Mouse (Mus musculus) forebrain, embryonic 13.5 days (tissue): Measurements from ENCODE around the gene Cc2d2b. TPM values are rescaled to one million over a fixed set of nuclear protein-coding genes. Genes with fewer than 3 reads are reported as not detected.

Source experiments
- ATAC-seq: fragments of 200-750 bp; cut with Nextera tagmentation; 2 replicates; pipeline ENCODE4 v1.8.0; 2017
- H3K27ac ChIP-seq: fragments of 300-500 bp; sonication (generic); 2 replicates; pipeline ENCODE4 v1.5.1; 2015; ENCODE audit warnings: inconsistent platforms, mild to moderate bottlenecking, moderate library complexity
- H3K27me3 ChIP-seq: fragments of 300-500 bp; sonication (generic); 2 replicates; pipeline ENCODE4 v1.6.1; 2015; ENCODE audit warnings: mild to moderate bottlenecking, inconsistent platforms
- H3K36me3 ChIP-seq: fragments of 300-500 bp; sonication (generic); 2 replicates; pipeline ENCODE4 v1.6.1; 2015; ENCODE audit warnings: mild to moderate bottlenecking, inconsistent platforms; ENCODE audit not compliant: poor library complexity, severe bottlenecking
- H3K4me1 ChIP-seq: fragments of 300-500 bp; sonication (generic); 2 replicates; pipeline ENCODE4 v1.6.1; 2015; ENCODE audit warnings: inconsistent platforms
- H3K4me2 ChIP-seq: fragments of 300-500 bp; sonication (generic); 2 replicates; pipeline ENCODE4 v1.6.1; 2015; ENCODE audit warnings: inconsistent platforms, mild to moderate bottlenecking, moderate library complexity
- H3K4me3 ChIP-seq: fragments of 300-500 bp; sonication (generic); 2 replicates; pipeline ENCODE4 v1.5.1; 2015; ENCODE audit warnings: mild to moderate bottlenecking, inconsistent platforms
- H3K9ac ChIP-seq: fragments of 300-500 bp; sonication (generic); 2 replicates; pipeline ENCODE4 v1.6.1; 2015; ENCODE audit warnings: mild to moderate bottlenecking, inconsistent platforms
- H3K9me3 ChIP-seq: fragments of 300-500 bp; sonication (generic); replicated peaks from 2 replicates; pipeline ENCODE4 v1.6.1; 2016; ENCODE audit warnings: inconsistent platforms
- WGBS: fragments of 180-500 bp; shearing (Covaris S2); methylation state at CpG from one replicate; pipeline ENCODE4 v1.1.7; 2015; 5-methylcytosine and 5-hydroxymethylcytosine counted together
- polyA plus RNA-seq: library from polyadenylated mRNA; unstranded; fragments of >200 nt; fragmentation: Nextera tagmentation; extraction: Ambion mirVana; gene quantifications from 2 replicates; pipeline ENCODE4 v1.2.1, GENCODE M21; 2015

Gene Cc2d2b
- polyA plus RNA-seq, 1 experiment from 2014 or later: 0.19 TPM

DNA sequence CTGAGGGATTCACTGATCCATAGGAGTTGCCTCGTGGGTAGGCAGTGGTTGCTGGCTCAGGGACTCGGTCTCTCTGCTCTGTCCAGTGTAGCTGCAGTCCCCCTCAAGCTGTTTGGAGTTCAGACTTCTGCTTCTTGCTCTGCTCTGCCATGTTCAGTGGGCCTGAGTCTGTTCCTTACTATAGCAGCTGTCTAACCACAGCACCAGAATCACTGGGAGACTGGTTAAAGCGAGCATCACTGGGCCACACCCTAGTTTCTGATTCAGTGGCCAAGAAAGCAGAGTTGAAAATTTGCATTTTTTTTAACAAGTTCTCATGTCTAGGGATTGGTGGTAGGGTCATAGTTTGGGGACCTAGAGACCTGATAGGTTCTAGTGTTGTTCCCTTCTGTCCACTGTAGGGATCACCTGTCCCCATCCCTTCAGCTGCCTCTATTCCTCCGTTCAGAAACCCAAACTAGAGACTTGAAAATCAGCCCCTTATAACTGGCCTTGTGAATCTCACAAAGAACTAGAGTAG lies 72.8 kb downstream of the Cc2d2b start:
- H3K4me1 ChIP-seq: no peaks in the 10 kb centered on the region
- H3K27ac ChIP-seq: no peak overlapping the region
- H3K4me2 ChIP-seq: no peak overlapping the region
- no peak overlapping the region for H3K9ac ChIP-seq
- no peaks in the 10 kb centered on the region for H3K27me3 ChIP-seq
- WGBS: 81% methylated on average over 4 of the region's 4 CpGs
- H3K36me3 ChIP-seq: no peaks in the 10 kb centered on the region
- no peaks in the 10 kb centered on the region for H3K9me3 ChIP-seq
- no peak for ATAC-seq
- H3K4me3 ChIP-seq: no peak overlapping the region

DNA sequence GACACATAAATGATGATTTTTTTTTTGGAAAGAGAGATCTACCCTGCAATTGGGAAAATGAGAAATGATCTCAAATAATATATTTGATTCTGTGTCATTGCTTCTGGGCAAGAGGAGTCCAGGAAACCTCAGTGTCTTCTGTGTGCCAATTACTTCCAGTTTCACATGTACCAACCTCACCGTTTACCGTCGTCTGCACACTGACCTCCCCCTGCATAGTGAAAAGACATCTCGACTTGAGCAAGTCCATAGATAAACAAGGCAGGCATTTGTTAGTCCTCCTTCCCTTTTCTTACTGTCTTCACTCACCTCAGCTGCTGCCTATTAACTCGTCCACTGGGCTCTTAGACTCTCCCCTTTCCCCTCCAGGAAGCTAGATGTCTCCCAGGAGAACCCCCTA lies 77.1 kb downstream of the Cc2d2b start:
- Histone ChIP-seq H3K9ac (no peak overlapping the region), H3K4me3 (no peak overlapping the region), H3K4me1 (peaks cover 5% of the 10 kb centered on the region; the same call in 1 of the 2 replicates), H3K9me3 (no peaks in the 10 kb centered on the region), H3K4me2 (no peak overlapping the region), H3K36me3 (no peaks in the 10 kb centered on the region), H3K27ac (no peak overlapping the region), H3K27me3 (no peaks in the 10 kb centered on the region)
- 73% methylated on average over 5 of the region's 5 CpGs for WGBS
- ATAC-seq: no peak

DNA sequence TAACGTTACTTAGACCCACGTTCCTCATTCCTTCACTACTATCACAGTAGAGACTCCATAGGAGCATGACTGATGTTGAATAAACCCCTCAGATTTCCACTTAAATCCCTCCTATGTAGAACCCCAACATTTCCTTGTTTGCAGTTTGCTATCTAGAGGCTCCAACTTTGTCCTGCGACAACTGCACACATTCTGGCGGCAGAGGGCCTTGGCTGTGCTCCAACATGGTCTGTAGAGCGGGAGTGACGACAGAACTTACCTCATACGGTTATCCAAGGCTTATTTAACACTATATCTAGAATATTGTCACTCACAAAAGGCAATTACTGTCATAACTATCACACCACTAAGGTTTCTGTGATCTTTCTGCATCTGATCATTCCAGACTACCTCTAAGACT lies 78.2 kb downstream of the Cc2d2b start:
- Histone ChIP-seq H3K36me3 (no peaks in the 10 kb centered on the region), H3K27ac (no peak overlapping the region), H3K4me1 (peaks cover 5% of the 10 kb centered on the region; the same call in 1 of the 2 replicates), H3K4me3 (no peak overlapping the region), H3K27me3 (no peaks in the 10 kb centered on the region), H3K9ac (no peak overlapping the region), H3K9me3 (no peaks in the 10 kb centered on the region), H3K4me2 (no peak overlapping the region)
- no peak for ATAC-seq
- 86% methylated on average over 7 of the region's 7 CpGs for WGBS

DNA sequence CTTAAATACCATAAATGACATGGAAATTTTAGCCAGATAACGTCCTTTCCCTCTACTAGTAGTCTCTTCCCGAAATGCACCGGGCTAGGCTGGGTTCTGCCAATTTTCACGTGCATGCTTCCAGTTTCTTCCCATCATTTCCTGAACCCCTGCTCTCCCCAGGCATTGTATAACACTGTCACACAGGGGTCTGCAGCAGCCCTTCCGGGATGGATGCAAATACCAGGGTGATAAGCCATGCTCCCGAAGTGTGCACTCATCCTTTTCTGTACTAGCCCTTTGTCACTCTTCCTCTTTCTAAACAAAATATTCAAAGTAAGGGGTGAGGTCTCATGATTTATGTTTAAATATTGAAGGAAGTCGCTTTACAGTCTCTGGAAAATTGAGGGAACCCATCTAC lies 81.6 kb downstream of the Cc2d2b start:
- Histone ChIP-seq H3K27me3 (no peaks in the 10 kb centered on the region), H3K27ac (no peak overlapping the region)

DNA sequence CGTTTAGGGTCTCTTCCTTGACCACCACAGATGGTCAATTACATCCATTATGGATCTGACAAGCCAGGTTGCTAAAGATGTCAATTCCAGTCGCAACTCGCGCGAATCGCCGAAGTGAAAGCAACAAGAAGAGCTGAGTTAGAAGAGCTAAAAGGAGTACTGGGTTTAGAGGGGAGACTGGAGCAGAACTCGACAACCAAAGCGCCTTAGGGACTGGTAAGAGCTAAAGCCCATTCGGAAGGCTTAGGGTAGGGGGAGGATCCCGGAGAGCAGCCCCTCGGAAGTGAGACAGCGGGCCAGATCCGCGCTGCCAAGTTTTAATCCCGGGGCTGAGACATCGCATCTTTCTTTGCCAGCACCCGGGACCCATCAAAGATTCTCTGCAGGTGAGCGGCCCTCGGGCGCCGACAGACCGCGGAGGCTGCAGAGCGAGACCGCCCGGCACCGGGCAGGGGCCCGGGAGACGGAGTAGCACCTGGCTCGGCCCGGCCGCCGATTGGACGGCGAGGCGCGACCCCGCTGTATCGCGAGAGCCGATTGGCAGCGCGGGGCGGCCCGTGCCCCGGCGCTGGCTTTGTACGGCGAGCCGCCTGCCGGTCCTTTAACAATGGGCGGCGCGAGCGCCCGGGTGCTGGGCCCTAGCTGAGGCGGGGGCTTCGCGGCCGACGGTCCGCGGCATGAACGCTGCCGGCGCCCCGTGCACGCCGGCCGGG lies 82.3 kb downstream of the Cc2d2b start, which contains the start of gene Ccnj:
Ccnj (plus strand) TSS at position 577 of the 713 bp plus-strand sequence.
- peak within 1 kb of the TSS; percentile 80 for H3K4me2 ChIP-seq
- H3K4me3 ChIP-seq: peak within 1 kb of the TSS; percentile 89
- H3K4me1 ChIP-seq: peaks cover 37% of the 10 kb centered on the region
- peak; percentile 99 for ATAC-seq
- H3K9me3 ChIP-seq: no peaks in the 10 kb centered on the region
- H3K27ac ChIP-seq: peak within 1 kb of the TSS; percentile 93
- H3K9ac ChIP-seq: peak within 1 kb of the TSS; percentile 98
- H3K36me3 ChIP-seq: no peaks in the 10 kb centered on the region; the same call in 1 of the 2 replicates
- under 1% methylated on average over 63 of the region's 71 CpGs for WGBS
- no peaks in the 10 kb centered on the region for H3K27me3 ChIP-seq

More for the DNA sequence above, 81.6 kb downstream of the Cc2d2b start:
- Histone ChIP-seq H3K36me3 (no peaks in the 10 kb centered on the region), H3K9me3 (no peaks in the 10 kb centered on the region), H3K4me3 (peak overlapping the region; percentile 89), H3K4me1 (peaks cover 35% of the 10 kb centered on the region), H3K9ac (peak overlapping the region; percentile 98), H3K4me2 (peak overlapping the region; percentile 80)
- WGBS: 65% methylated on average over 7 of the region's 7 CpGs
- ATAC-seq: no peak

DNA sequence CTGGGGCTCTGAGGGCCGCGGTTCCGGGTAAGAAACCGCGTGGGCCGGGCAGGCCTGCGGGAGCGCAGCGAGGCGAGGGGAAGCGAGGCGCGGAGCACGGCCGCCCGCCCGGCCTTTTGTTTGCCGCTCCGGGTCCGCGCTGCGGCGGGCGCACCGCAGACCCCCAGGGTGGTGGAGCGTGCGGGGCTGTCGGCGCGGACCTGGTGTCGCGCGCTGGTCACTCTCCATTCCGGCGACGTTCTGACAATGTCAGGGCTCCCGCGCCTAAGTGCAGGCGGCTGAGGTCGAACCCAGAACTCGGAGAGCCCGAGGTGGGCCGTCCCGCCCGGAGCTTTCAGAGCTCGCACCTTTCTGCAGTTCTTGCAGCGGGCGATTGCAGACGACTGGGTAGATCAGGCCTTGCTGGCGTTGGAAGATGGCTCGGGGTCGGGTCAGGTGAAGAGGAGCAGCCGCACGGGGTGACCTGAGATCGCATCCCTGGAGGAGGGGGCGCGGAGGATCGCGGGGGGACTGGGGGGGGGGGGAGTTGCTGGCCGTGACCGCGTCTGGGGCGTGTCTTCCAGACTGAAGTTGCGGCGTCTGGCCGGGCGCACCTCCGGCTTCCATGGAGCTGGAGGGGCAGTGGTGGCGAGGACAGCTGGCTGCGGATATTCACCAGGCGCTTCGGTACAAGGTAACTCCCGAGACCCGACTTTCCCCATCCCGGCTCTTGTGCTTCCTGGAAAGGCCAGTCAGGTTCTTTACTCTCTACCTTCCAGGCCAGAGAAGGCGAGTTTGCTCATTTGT lies 83.1 kb downstream of the Cc2d2b start:
- Histone ChIP-seq H3K9me3 (no peaks in the 10 kb centered on the region), H3K4me2 (peak overlapping the region; percentile 80), H3K27me3 (no peaks in the 10 kb centered on the region), H3K4me1 (peaks cover 37% of the 10 kb centered on the region), H3K9ac (peak overlapping the region; percentile 98), H3K4me3 (peak overlapping the region; percentile 89), H3K27ac (peak overlapping the region; percentile 93), H3K36me3 (peaks cover 3% of the 10 kb centered on the region; the same call in 1 of the 2 replicates)
- ATAC-seq: peak; percentile 72
- WGBS: under 1% methylated on average over 50 of the region's 76 CpGs

DNA sequence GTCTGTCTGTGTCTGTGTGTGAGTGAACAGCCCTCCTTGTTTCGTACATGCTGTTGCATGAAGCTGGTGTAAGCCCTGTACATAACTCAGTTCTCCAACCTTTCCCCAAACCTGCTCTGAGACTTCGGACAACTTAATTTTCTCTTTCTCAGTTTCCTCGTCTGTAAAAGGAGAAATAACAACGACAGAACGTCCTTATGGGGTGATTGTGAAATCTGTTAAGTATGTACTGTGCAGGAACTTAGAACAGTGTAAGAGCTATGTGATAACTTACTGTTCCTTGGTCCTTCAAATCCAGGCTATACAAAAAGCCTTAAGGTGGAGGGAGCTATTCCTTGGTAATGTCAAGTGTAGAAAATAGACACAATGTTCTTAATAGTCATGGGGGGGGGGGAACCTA lies 83.8 kb downstream of the Cc2d2b start:
- peak overlapping the region; percentile 89 for H3K4me3 ChIP-seq
- no peak for ATAC-seq
- 30% methylated on average over 5 of the region's 5 CpGs for WGBS
- peak overlapping the region; percentile 80 for H3K4me2 ChIP-seq
- H3K36me3 ChIP-seq: peaks cover 10% of the 10 kb centered on the region
- peak overlapping the region; percentile 98 for H3K9ac ChIP-seq
- peaks cover 37% of the 10 kb centered on the region for H3K4me1 ChIP-seq
- no peaks in the 10 kb centered on the region for H3K27me3 ChIP-seq
- H3K27ac ChIP-seq: no peak overlapping the region
- H3K9me3 ChIP-seq: no peaks in the 10 kb centered on the region

DNA sequence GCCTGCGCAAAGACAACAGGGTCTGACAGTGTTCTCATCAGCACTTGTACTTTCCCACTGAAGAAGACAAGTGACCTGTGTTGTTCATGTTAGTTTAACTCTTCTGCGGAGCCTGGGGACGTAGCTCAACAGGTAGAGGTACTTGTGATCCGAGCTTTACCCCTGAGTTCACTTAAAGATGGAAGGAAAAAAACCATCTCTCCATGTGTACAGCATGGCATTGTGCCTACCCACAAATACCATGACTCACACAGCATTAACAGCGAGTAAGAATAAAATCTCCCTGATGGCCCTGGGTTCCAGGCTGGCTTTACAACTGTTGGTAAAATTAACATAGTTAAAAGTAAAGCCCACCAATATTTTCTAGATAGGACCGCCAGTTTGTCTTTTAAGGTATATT lies 85.9 kb downstream of the Cc2d2b start:
- peaks cover 37% of the 10 kb centered on the region for H3K4me1 ChIP-seq
- WGBS: 91% methylated on average over 6 of the region's 6 CpGs
- H3K36me3 ChIP-seq: peaks cover 30% of the 10 kb centered on the region
- no peak overlapping the region for H3K4me3 ChIP-seq
- H3K9me3 ChIP-seq: no peaks in the 10 kb centered on the region
- H3K9ac ChIP-seq: no peak overlapping the region
- ATAC-seq: no peak
- no peaks in the 10 kb centered on the region for H3K27me3 ChIP-seq
- H3K27ac ChIP-seq: no peak overlapping the region
- no peak overlapping the region for H3K4me2 ChIP-seq

DNA sequence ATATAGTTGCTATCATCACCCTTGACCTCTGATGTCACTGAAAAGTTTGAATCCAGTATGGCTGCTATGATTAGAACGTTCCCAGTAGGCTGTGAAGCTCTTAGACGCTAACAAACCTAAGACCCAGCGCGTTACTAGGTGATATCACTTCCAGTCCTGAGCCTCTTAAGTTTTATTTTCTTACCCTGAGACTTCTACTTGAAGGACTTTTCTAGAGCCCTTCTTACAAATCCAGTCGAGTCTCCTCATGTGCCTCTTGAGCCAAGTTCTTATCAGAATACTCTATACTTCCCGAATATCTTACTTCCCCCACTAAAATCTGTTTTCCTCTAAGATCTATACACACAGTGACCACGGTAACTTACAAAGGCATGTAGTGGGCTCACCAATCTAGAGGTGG lies 89.7 kb downstream of the Cc2d2b start:
- H3K27ac ChIP-seq: no peak overlapping the region
- H3K9me3 ChIP-seq: no peaks in the 10 kb centered on the region
- no peak for ATAC-seq
- peaks cover 21% of the 10 kb centered on the region for H3K4me1 ChIP-seq
- H3K4me3 ChIP-seq: no peak overlapping the region
- H3K4me2 ChIP-seq: no peak overlapping the region
- peaks cover 61% of the 10 kb centered on the region for H3K36me3 ChIP-seq
- no peaks in the 10 kb centered on the region for H3K27me3 ChIP-seq
- H3K9ac ChIP-seq: no peak overlapping the region
- WGBS: 93% methylated on average over 7 of the region's 7 CpGs

DNA sequence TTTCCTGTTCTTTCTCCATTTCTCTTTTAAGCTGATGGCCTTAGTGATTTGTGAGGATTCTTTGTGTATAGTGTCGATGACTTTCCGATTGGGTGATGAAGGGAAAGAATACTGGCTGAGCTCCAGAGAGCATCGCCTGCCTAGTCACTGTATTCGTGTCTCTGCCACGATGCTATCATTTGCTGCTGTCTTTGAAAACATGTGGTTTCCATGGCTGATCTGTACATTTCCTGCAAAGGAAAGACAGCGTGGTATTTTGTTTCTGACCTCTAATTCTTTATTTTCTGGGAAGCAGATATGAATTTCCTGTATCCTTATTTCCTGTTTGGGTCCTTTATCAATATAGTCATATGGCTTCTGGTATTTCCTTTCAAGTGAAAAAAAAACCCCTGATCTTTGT lies 91.8 kb downstream of the Cc2d2b start:
- H3K4me1 ChIP-seq: 0 out of 2 replicates have a peak, but pooled peaks cover under 1% of the 10 kb centered on the region
- no peak overlapping the region for H3K4me3 ChIP-seq
- H3K9ac ChIP-seq: no peak overlapping the region
- 87% methylated on average over 6 of the region's 6 CpGs for WGBS
- no peaks in the 10 kb centered on the region for H3K27me3 ChIP-seq
- peaks cover 82% of the 10 kb centered on the region for H3K36me3 ChIP-seq
- H3K4me2 ChIP-seq: no peak overlapping the region
- no peak for ATAC-seq
- no peak overlapping the region for H3K27ac ChIP-seq
- no peaks in the 10 kb centered on the region for H3K9me3 ChIP-seq

DNA sequence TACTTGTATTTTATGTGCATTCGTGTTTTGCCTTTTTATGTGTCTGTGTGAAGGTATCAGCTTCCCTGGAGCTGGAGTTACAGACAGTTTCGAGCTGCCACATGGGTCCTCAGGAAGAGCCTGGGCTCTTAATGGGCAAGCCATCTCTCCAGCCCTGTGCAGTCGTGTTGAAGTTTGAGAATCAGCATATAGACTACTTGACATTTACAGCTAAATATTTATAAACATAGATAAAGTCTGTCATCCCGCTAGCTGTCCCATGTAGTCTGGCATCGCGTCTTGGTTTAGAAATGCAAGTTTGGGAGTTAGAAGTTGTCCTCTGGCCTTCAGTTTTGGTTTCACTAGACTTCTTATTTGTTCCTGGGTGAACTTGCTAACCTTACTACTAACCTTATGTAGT lies 92.5 kb downstream of the Cc2d2b start:
- WGBS: 93% methylated on average over 6 of the region's 6 CpGs
- ATAC-seq: no peak
- no peaks in the 10 kb centered on the region for H3K9me3 ChIP-seq
- peaks cover 90% of the 10 kb centered on the region for H3K36me3 ChIP-seq
- H3K27me3 ChIP-seq: no peaks in the 10 kb centered on the region
- H3K9ac ChIP-seq: no peak overlapping the region
- H3K4me1 ChIP-seq: no peaks in the 10 kb centered on the region
- no peak overlapping the region for H3K27ac ChIP-seq
- H3K4me3 ChIP-seq: no peak overlapping the region
- no peak overlapping the region for H3K4me2 ChIP-seq

DNA sequence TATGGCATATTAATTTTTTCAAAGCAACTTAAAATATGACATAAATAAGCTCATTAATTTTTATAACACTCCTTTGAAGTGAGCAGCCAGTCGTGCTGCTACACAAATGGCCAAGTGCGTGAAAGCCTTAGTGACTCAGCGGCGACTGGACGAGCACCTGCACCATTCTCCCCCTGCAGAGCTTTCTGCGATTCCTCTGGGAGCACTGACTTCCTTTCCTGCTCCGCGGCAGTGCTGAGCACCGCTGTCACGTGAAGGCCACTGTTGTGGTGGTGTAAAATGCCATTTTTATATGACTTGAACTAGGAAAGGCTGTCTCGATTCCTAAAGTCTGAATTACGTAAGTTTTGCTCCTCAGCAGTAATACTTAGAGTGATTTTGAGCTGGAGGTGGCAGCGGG lies 93.0 kb downstream of the Cc2d2b start:
- Histone ChIP-seq H3K4me2 (no peak overlapping the region), H3K4me3 (no peak overlapping the region), H3K36me3 (peaks cover 92% of the 10 kb centered on the region), H3K9ac (no peak overlapping the region), H3K4me1 (no peaks in the 10 kb centered on the region), H3K9me3 (no peaks in the 10 kb centered on the region), H3K27ac (no peak overlapping the region), H3K27me3 (no peaks in the 10 kb centered on the region)
- 89% methylated on average over 13 of the region's 13 CpGs for WGBS
- no peak for ATAC-seq
